Mouse (Mus musculus): Measurements from ENCODE around the gene Tab3. TPM values are rescaled to one million over a fixed set of nuclear protein-coding genes. Genes with fewer than 3 reads are reported as not detected.

Tab3 gene
- polyA plus RNA-seq, 1 experiment from 2014 or later, result 4.6 TPM

DNA sequence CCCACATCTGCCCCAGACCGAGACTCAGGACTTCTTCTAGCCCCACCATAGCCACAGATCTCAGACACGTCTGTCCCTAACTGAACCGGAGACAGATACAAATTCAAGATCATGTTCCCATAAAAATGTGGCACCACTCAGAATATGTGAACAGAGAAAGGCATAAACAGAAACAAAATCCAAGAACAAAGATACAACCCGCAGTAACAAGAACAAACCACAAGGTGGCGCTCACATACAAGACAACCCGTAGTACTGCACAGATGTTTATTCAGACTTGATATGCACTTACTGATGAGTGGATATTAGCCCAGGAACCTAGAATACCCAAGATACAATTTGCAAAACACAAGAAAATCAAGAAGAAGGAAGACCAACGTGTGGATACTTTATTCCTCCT is 103.0 kb downstream of the Tab3 start:
- no peak for ATAC-seq
- Histone ChIP-seq H3K4me3 (replicated peaks) (no peak overlapping the region), H3K9ac (no peak overlapping the region), H3K9me3 (no peaks in the 10 kb centered on the region), H3K4me1 (replicated peaks) (no peaks in the 10 kb centered on the region), H3K27me3 (replicated peaks) (no peaks in the 10 kb centered on the region), H3K4me2 (replicated peaks) (no peak overlapping the region), H3K27ac (no peak overlapping the region), H3K36me3 (no peaks in the 10 kb centered on the region)
- 18% methylated on average over 7 of the region's 7 CpGs for WGBS

DNA sequence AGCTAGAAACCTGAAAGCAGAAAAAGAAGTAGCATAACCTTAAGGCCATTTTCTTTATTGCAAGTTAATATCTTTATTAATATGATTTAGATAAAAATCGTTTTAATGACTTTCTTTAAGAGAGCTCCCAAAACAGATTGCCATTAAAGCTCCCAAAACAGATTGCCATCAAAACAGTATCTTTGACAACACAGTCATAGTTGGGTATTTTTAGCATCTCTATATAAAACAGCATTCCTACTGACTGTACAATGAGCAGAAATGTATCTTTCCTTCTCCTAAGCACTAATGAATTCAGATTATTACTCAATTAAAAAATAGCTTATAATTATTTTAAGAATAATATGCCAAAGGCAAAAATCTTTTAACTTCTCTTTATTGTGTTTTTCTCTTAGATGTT is 108.3 kb downstream of the Tab3 start:
- Histone ChIP-seq H3K4me2 (replicated peaks) (no peak overlapping the region), H3K4me1 (replicated peaks) (no peaks in the 10 kb centered on the region), H3K9ac (no peak overlapping the region), H3K4me3 (replicated peaks) (no peak overlapping the region), H3K27ac (no peak overlapping the region), H3K36me3 (no peaks in the 10 kb centered on the region), H3K9me3 (no peaks in the 10 kb centered on the region), H3K27me3 (replicated peaks) (no peaks in the 10 kb centered on the region)
- WGBS, result 65% methylated on average over 1 of the region's 1 CpGs
- ATAC-seq, result no peak

GRCm38 (mm10) chrX:85683723-85684122 is 109.9 kb downstream of the Tab3 start:
- Histone ChIP-seq H3K4me3 (replicated peaks) (no peak overlapping the region), H3K9me3 (no peaks in the 10 kb centered on the region), H3K4me2 (replicated peaks) (no peak overlapping the region), H3K9ac (no peak overlapping the region), H3K27me3 (replicated peaks) (no peaks in the 10 kb centered on the region), H3K4me1 (replicated peaks) (no peaks in the 10 kb centered on the region), H3K36me3 (no peaks in the 10 kb centered on the region), H3K27ac (no peak overlapping the region)
- 60% methylated on average over 2 of the region's 2 CpGs for WGBS
- no peak for ATAC-seq

Other genes with a start within 250 kb of the Tab3 start
- 24.5 and 25.4 TPM in 2 replicates for gene Gk, start 202.8 kb downstream of the Tab3 start, polyA plus RNA-seq (2015; fragmentation: Nextera tagmentation; extraction: Ambion mirVana)